Comparison of ENCODE assay signal across 16 mouse cellular contexts in the genomic region with DNA sequence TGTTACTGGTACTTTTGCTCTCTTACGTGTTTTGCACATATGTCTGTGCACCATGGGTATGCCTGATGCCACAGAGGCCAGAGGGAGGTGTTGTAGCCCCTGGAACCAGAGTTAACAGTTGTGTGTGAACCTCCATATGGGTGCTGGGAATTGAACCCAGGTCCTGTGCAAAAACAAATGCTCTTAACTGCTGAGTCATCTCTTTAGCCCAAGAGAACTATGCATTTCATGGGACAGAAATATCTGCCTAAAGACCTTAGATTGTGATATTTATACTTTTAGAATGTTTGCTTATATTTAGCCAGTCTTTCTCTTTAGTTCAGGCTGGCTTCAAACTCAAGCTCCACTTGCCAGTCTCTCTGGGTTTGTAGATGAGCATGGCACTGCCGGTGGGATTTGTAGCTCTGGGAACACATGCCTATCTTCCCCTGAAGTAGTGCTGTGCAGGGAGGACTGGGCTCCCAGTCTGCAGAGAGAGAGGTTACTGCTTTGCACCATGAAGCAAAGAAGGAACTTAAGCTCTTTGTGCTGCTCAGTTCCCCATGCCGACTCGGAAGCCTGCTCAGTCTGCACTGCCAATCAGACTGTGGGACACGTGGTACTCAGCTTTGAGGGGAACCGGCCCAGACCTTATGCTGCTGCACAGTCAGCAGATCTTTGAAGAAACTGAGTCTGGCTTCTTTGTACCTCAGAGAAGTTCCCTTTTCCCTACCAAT. TPM values are rescaled to one million over a fixed set of nuclear protein-coding genes. Genes with fewer than 3 reads are reported as not detected.
DNase-seq lines count a peak whose midpoint lies in the region; ATAC-seq and TF ChIP-seq lines count a peak whose summit lies in the region.
"Had no signal": no experiment of that assay in that cellular context is flagged by ENCODE, and none has a peak within 500 bp of the region (broad histone marks: within the 10 kb centered on the region; RNA-seq: fewer than 3 reads in every experiment).

No protein-coding gene starts in this region.

- no peaks in the 10 kb centered on the region for H3K27me3 ChIP-seq in intestine, embryonic 16.5 days (replicated peaks; ENCODE audit: control insufficient read depth, insufficient read depth, low read length)
- no peaks in the 10 kb centered on the region for H3K27me3 ChIP-seq in intestine, embryonic 15.5 days (replicated peaks)
- no peaks in the 10 kb centered on the region for H3K27me3 ChIP-seq in liver, postnatal 0 days (ENCODE audit: insufficient read depth, low read length)
- H3K27me3 ChIP-seq: forebrain, embryonic 12.5 days; heart, embryonic 12.5 days had no signal

- no peak overlapping the region for H3K9ac ChIP-seq in intestine, embryonic 16.5 days (ENCODE audit: low read depth, low read length)
- no peak overlapping the region for H3K9ac ChIP-seq in intestine, embryonic 15.5 days
- H3K9ac ChIP-seq in liver, postnatal 0 days (replicated peaks) = no peak overlapping the region
- H3K9ac ChIP-seq: forebrain, embryonic 12.5 days; heart, embryonic 12.5 days had no signal

- 72% methylated on average over 6 of the region's 6 CpGs for WGBS in intestine, embryonic 16.5 days
- WGBS in intestine, embryonic 15.5 days = 73% methylated on average over 6 of the region's 6 CpGs
- 55% methylated on average over 6 of the region's 6 CpGs for WGBS in liver, postnatal 0 days (ENCODE audit: insufficient replicate concordance)

- H3K4me2 ChIP-seq in intestine, embryonic 16.5 days (ENCODE audit: low read depth, low read length) = no peak overlapping the region
- no peak overlapping the region for H3K4me2 ChIP-seq in intestine, embryonic 15.5 days (replicated peaks)
- no peak overlapping the region for H3K4me2 ChIP-seq in liver, postnatal 0 days (ENCODE audit: low read depth, low read length)
- H3K4me2 ChIP-seq: forebrain, embryonic 12.5 days; heart, embryonic 12.5 days had no signal

- no peak overlapping the region for H3K27ac ChIP-seq in intestine, embryonic 16.5 days (ENCODE audit: low read length)
- no peak overlapping the region for H3K27ac ChIP-seq in intestine, embryonic 15.5 days
- 0 out of 2 replicates have a peak overlapping the region, but pooled peaks have one; percentile 2 for H3K27ac ChIP-seq in liver, postnatal 0 days (ENCODE audit: low read depth)
- H3K27ac ChIP-seq: forebrain, embryonic 12.5 days had no signal

- peak; percentile 33 to 37 for DNase-seq in spleen, postnatal 36 days (ENCODE audit: low spot score in 2 of 2)
- no peak for DNase-seq in spleen, adult 18-20 months
- no peak for DNase-seq in liver, postnatal 0 days
- DNase-seq in ovary, postnatal 10 days (ENCODE audit: low spot score) = no peak
- no peak for DNase-seq in thymus, postnatal 4 days
- DNase-seq: adrenal gland, adult 8-10 months; cerebellum, postnatal 25 days; midbrain, embryonic 14.5 days had no signal

- 0 out of 2 replicates have a peak, but pooled peaks cover 3% of the 10 kb centered on the region for H3K36me3 ChIP-seq in intestine, embryonic 16.5 days (ENCODE audit: control insufficient read depth, insufficient read depth, low read length)
- peaks cover 16% of the 10 kb centered on the region for H3K36me3 ChIP-seq in intestine, embryonic 15.5 days
- H3K36me3 ChIP-seq in liver, postnatal 0 days (replicated peaks; ENCODE audit: insufficient read depth, low read length) = peaks cover 29% of the 10 kb centered on the region

- H3K9me3 ChIP-seq in intestine, embryonic 16.5 days (ENCODE audit: control insufficient read depth, low read length) = no peaks in the 10 kb centered on the region
- no peaks in the 10 kb centered on the region for H3K9me3 ChIP-seq in intestine, embryonic 15.5 days
- no peaks in the 10 kb centered on the region for H3K9me3 ChIP-seq in liver, postnatal 0 days (ENCODE audit: low read length)
- H3K9me3 ChIP-seq: forebrain, embryonic 12.5 days; G1E; heart, embryonic 12.5 days had no signal

- peaks cover 4% of the 10 kb centered on the region for H3K4me1 ChIP-seq in intestine, embryonic 16.5 days (ENCODE audit: control insufficient read depth, insufficient read depth, low read length)
- 0 out of 2 replicates have a peak, but pooled peaks cover 2% of the 10 kb centered on the region for H3K4me1 ChIP-seq in intestine, embryonic 15.5 days (replicated peaks)
- peaks cover 6% of the 10 kb centered on the region for H3K4me1 ChIP-seq in liver, postnatal 0 days (ENCODE audit: insufficient read depth)
- H3K4me1 ChIP-seq: forebrain, embryonic 12.5 days; heart, embryonic 12.5 days had no signal

- ATAC-seq in intestine, embryonic 16.5 days = peak; percentile 38; the same call in 1 of the 2 replicates
- ATAC-seq in intestine, embryonic 15.5 days = no peak
- ATAC-seq in liver, postnatal 0 days = peak; percentile 71
- ATAC-seq in CD4-positive, CD25-positive, alpha-beta regulatory T cell, adult 4 months = no peak

- TF ChIP-seq CTCF in liver, postnatal 0 days (IDR thresholded peaks at IDR 0.05; ENCODE audit: low read depth) = no peak

- TF ChIP-seq EP300 in liver, postnatal 0 days (IDR thresholded peaks at IDR 0.05; ENCODE audit: low read depth) = no peak

- H3K4me3 ChIP-seq in intestine, embryonic 16.5 days (ENCODE audit: low read length) = no peak overlapping the region
- no peak overlapping the region for H3K4me3 ChIP-seq in intestine, embryonic 15.5 days (replicated peaks)
- no peak overlapping the region for H3K4me3 ChIP-seq in liver, postnatal 0 days (ENCODE audit: low read depth, low read length)
- H3K4me3 ChIP-seq: forebrain, embryonic 12.5 days; heart, embryonic 12.5 days had no signal

RNA-seq across cellular contexts. Expression of a gene that starts 18.1 kb away (rescaled TPM):
- 15.5 and 17.6 TPM in 2 replicates for polyA plus RNA-seq in intestine, embryonic 16.5 days (2015; fragmentation: Nextera tagmentation; extraction: Ambion mirVana)
- polyA plus RNA-seq in intestine, embryonic 15.5 days (2015; fragmentation: Nextera tagmentation; extraction: Ambion mirVana) = 19.5 and 20.5 TPM in 2 replicates
- 3.5 and 3.7 TPM in 2 replicates for polyA plus RNA-seq in liver, postnatal 0 days (2015; fragmentation: Nextera tagmentation; extraction: Ambion mirVana)
- polyA plus RNA-seq in CD4-positive, CD25-positive, alpha-beta regulatory T cell, adult 4 months (2017; shearing (Covaris generic)) = 1 to 10 TPM; 4.9 to 6.2 TPM

RNA-seq across cellular contexts. Expression of a gene that starts 54.3 kb away (rescaled TPM):
- not detected in 2 replicates for polyA plus RNA-seq in intestine, embryonic 16.5 days (2015; fragmentation: Nextera tagmentation; extraction: Ambion mirVana)
- polyA plus RNA-seq in intestine, embryonic 15.5 days (2015; fragmentation: Nextera tagmentation; extraction: Ambion mirVana) = not detected in 2 replicates
- polyA plus RNA-seq in liver, postnatal 0 days (2015; fragmentation: Nextera tagmentation; extraction: Ambion mirVana) = 0.11 TPM in 1 of 2 replicates, not detected in the other
- under 1 TPM in 1 of 2 experiments, not detected in 1; 0.17 TPM for polyA plus RNA-seq in CD4-positive, CD25-positive, alpha-beta regulatory T cell, adult 4 months (2017; shearing (Covaris generic))
- polyA plus RNA-seq: G1E; intestine, embryonic 14.5 days; urinary bladder, adult 2 months had no signal

Comparison
In these comparisons a context has a peak if more than half of its experiments do, and no peak if none do; other contexts are left out.
1. ATAC-seq: peak in intestine, embryonic 16.5 days (single experiment) and liver, postnatal 0 days (single experiment); none in intestine, embryonic 15.5 days (single experiment) and CD4-positive, CD25-positive, alpha-beta regulatory T cell, adult 4 months (single experiment).
2. DNase-seq: peak in spleen, postnatal 36 days (2 of 2); none in spleen, adult 18-20 months (0 of 2), liver, postnatal 0 days (single experiment), ovary, postnatal 10 days (single experiment) and thymus, postnatal 4 days (single experiment).